Mouse (Mus musculus) midbrain, embryonic 11.5 days (tissue): ENCODE data around the gene Iffo1. TPM values are rescaled to one million over a fixed set of nuclear protein-coding genes. Genes with fewer than 3 reads are reported as not detected.

ENCODE experiments used
- ATAC-seq: fragments of 200-750 bp; cut with Nextera tagmentation; 2 replicates; pipeline ENCODE4 v1.8.0; 2017; ENCODE audit warnings: moderate TSS enrichment, moderate library complexity; ENCODE audit not compliant: low FRiP score
- DNase-seq: peaks from one replicate; pipeline ENCODE4 v3.0.0; 2015; ENCODE audit warnings: low spot score; ENCODE audit errors: missing footprints
- H3K27ac ChIP-seq: fragments of 300-500 bp; sonication (generic); 2 replicates; pipeline ENCODE4 v1.5.1; 2014; ENCODE audit warnings: low read depth, low read length
- H3K27me3 ChIP-seq: fragments of 300-500 bp; sonication (generic); 2 replicates; pipeline ENCODE4 v1.6.1; 2014; ENCODE audit warnings: mild to moderate bottlenecking, low read length, moderate library complexity, mixed read lengths; ENCODE audit not compliant: control insufficient read depth, insufficient read depth
- H3K36me3 ChIP-seq: fragments of 300-500 bp; sonication (generic); 2 replicates; pipeline ENCODE4 v1.6.1; 2014; ENCODE audit warnings: mild to moderate bottlenecking, low read length, moderate library complexity, mixed read lengths; ENCODE audit not compliant: control insufficient read depth, insufficient read depth
- H3K4me1 ChIP-seq: fragments of 300-500 bp; sonication (generic); 2 replicates; pipeline ENCODE4 v1.6.1; 2014; ENCODE audit warnings: low read length; ENCODE audit not compliant: control insufficient read depth, insufficient read depth
- H3K4me2 ChIP-seq: fragments of 300-500 bp; sonication (generic); 2 replicates; pipeline ENCODE4 v1.6.1; 2014; ENCODE audit warnings: mild to moderate bottlenecking, moderate library complexity
- H3K4me3 ChIP-seq: fragments of 300-500 bp; sonication (generic); 2 replicates; pipeline ENCODE4 v1.5.1; 2014; ENCODE audit warnings: low read depth, low read length
- H3K9ac ChIP-seq: fragments of 300-500 bp; sonication (generic); 2 replicates; pipeline ENCODE4 v1.6.1; 2014; ENCODE audit warnings: low read length
- H3K9me3 ChIP-seq: fragments of 300-500 bp; sonication (generic); 2 replicates; pipeline ENCODE4 v1.6.1; 2016; ENCODE audit warnings: low read length; ENCODE audit not compliant: control insufficient read depth
- WGBS: fragments of 180-500 bp; shearing (Covaris S2); extraction: QIAGEN DNeasy Blood & Tissue Kit; methylation state at CpG from one replicate; pipeline ENCODE4 v1.1.7; 2014; 5-methylcytosine and 5-hydroxymethylcytosine counted together
- microRNA-seq: library from miRNA; unstranded; fragments of <30 nt; microRNA quantifications from one replicate; pipeline ENCODE4, GENCODE M21; 2017
- polyA plus RNA-seq: library from polyadenylated mRNA; unstranded; fragments of >200 nt; fragmentation: Nextera tagmentation; extraction: Ambion mirVana; gene quantifications from 2 replicates; pipeline ENCODE4 v1.2.1, GENCODE M21; 2014

Iffo1 gene
- polyA plus RNA-seq, 1 experiment from 2014 or later, result 8.6 TPM

DNA sequence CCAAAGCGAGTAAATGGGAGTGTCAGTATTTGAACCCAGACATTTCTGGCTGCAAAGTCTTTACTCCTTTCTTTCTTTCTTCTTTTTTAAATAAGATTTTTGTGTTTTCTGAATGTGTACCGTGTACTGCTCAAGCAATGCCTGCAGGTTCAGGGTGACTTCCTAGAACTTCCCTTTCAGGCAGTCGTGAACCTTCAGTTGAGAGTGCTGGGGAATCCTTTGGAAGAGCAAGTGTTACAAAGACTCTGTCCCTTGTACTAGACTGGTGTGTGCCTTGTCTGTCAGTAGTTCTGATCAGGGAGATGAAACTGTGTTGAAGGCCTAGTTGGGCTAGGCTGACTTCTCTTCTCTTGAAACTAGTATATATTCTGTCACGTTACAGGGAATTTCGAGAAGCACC, 47.8 kb downstream of the Iffo1 start:
- Histone ChIP-seq H3K4me2 (peak overlapping the region; percentile 83), H3K9ac (peak overlapping the region; percentile 78), H3K36me3 (peaks cover 7% of the 10 kb centered on the region), H3K9me3 (no peaks in the 10 kb centered on the region), H3K27ac (no peak overlapping the region), H3K4me1 (peaks cover 15% of the 10 kb centered on the region), H3K4me3 (peak overlapping the region; percentile 72), H3K27me3 (no peaks in the 10 kb centered on the region)
- DNase-seq (no peak), ATAC-seq (no peak)
- 44% methylated on average over 5 of the region's 5 CpGs for WGBS

DNA sequence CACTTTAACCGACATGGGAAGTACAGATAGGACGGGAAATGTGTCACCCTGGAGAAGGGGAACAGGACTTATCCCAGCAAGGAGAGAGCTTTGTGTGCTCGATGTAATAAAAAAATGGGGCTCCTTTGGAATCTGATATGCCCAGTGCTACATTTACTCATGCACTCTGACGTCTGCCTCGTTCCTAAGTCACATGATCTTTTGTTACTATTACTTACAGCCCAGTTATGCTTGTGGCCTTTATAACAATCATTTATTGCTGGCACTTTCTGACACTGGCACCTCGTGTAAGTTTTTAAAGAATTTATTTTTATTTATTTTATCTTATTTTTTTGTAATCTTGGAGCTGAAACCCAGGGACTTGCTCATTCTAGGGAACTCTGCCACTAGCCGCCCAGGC, 48.3 kb downstream of the Iffo1 start:
- no peak overlapping the region for H3K4me3 ChIP-seq
- H3K36me3 ChIP-seq, result peaks cover 3% of the 10 kb centered on the region; the same call in 1 of the 2 replicates
- ATAC-seq (no peak), DNase-seq (no peak)
- 88% methylated on average over 7 of the region's 7 CpGs for whole genome bisulfite sequencing
- H3K4me2 ChIP-seq, result no peak overlapping the region
- H3K4me1 ChIP-seq, result peaks cover 15% of the 10 kb centered on the region
- H3K27me3 ChIP-seq, result no peaks in the 10 kb centered on the region
- H3K9me3 ChIP-seq, result no peaks in the 10 kb centered on the region
- H3K9ac ChIP-seq, result no peak overlapping the region
- no peak overlapping the region for H3K27ac ChIP-seq

DNA sequence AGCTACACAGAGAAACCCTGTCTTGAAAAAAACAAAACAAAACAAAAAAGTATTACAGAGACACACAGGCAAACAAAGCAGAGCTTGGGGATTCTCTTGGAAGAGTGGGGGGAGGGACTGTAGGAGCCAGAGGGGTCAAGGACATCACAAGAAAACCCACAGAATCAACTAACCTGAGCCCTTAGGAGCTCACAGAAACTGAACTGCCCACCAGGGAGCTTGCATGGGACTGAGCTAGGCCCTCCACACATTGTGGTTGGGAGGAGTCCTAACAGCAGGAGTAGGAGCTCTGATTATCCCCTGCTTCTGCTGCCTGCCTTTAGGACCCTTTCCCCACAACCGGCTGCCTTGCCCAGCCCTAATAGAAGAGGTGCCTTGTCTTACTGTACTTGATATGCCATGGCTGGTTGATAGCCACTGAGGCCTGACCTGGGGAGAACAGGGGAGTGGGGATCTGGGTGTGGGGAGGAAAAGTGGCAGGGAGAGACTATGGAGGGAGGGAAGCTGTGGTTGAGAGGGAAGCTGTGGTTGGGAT, 50.6 kb downstream of the Iffo1 start:
- ATAC-seq, result no peak
- Histone ChIP-seq H3K9ac (no peak overlapping the region), H3K27me3 (no peaks in the 10 kb centered on the region), H3K36me3 (no peaks in the 10 kb centered on the region), H3K4me3 (no peak overlapping the region), H3K4me1 (peaks cover 15% of the 10 kb centered on the region), H3K27ac (peak overlapping the region; percentile 62), H3K9me3 (no peaks in the 10 kb centered on the region), H3K4me2 (no peak overlapping the region)
- WGBS, result 24% methylated on average over 1 of the region's 1 CpGs
- peak; percentile 82 for DNase-seq

DNA sequence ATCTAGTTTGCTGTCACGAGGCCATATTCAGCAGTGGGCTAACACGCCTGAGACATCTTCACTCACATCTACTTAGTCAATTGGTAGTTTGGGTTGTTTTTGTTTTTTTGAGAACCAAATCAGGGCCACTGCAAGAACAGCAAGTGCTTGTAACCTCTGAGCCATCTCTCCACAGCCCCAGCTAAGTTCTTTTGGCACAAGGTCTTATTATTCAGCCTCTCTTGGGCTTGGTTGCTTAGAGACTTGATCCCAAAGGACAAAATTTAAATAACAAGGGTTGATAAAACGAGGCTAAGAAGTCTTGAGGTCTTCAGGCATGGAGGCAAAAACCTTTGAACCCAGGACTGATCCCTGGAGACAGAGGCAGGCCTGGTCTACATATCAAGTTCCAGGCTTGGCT, 51.3 kb downstream of the Iffo1 start:
- H3K36me3 ChIP-seq, result no peaks in the 10 kb centered on the region
- no peak overlapping the region; the same call in 1 of the 2 replicates for H3K27ac ChIP-seq
- H3K4me1 ChIP-seq, result peaks cover 15% of the 10 kb centered on the region
- WGBS, result 26% methylated on average over 3 of the region's 3 CpGs
- no peak overlapping the region for H3K4me3 ChIP-seq
- peak; percentile 87 for DNase-seq
- no peak overlapping the region for H3K4me2 ChIP-seq
- H3K27me3 ChIP-seq, result no peaks in the 10 kb centered on the region
- H3K9ac ChIP-seq, result no peak overlapping the region
- H3K9me3 ChIP-seq, result no peaks in the 10 kb centered on the region
- no peak for ATAC-seq

DNA sequence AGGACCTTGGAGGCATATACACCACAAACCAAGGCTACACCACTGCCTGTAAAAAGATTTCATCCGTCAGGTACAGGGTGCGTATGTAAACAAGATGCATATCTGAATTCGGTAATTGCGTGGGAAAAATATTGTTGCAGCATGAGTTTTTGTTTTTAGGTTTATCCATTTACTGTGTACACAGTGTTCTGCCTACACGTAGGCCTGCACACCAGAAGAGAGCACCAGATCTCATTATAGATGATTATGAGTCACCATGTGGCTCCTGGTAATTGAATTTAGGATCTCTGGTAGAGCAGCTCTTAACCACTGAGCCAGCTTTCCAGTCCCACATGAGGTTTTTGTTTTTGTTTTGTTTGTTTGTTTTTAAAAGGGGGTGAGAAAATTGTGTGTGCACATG, 52.1 kb downstream of the Iffo1 start:
- no peaks in the 10 kb centered on the region for H3K9me3 ChIP-seq
- ATAC-seq (no peak), DNase-seq (no peak)
- H3K9ac ChIP-seq, result no peak overlapping the region
- no peak overlapping the region for H3K4me3 ChIP-seq
- 86% methylated on average over 5 of the region's 5 CpGs for WGBS
- no peaks in the 10 kb centered on the region for H3K36me3 ChIP-seq
- H3K27me3 ChIP-seq, result no peaks in the 10 kb centered on the region
- H3K4me1 ChIP-seq, result peaks cover 15% of the 10 kb centered on the region
- H3K4me2 ChIP-seq, result no peak overlapping the region
- no peak overlapping the region for H3K27ac ChIP-seq

DNA sequence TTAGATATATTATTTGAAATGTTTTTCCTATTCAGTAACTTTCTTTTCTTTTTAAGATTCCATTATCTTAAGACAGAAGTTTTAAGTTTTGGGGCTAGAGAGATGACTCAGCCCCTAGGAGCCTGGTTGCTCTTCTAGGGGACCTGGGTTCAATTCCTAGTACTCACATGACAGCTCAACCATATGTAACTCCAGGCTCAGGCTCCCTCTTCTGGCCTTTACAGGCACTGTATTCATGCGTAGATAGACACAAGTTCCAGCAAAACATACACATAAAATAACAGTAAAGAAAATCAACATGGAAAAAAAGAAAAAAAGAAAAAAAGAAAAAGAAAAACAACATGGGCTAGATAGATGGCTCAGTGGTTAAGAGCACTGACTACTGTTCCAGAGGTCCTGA, 65.4 kb downstream of the Iffo1 start:
- H3K36me3 ChIP-seq, result no peaks in the 10 kb centered on the region
- no peak overlapping the region for H3K27ac ChIP-seq
- no peak overlapping the region for H3K9ac ChIP-seq
- H3K27me3 ChIP-seq, result no peaks in the 10 kb centered on the region; the same call in 1 of the 2 replicates
- no peak for DNase-seq
- H3K4me2 ChIP-seq, result no peak overlapping the region
- ATAC-seq, result no peak
- 83% methylated on average over 1 of the region's 1 CpGs for WGBS
- H3K4me1 ChIP-seq, result no peaks in the 10 kb centered on the region
- H3K4me3 ChIP-seq, result no peak overlapping the region
- no peaks in the 10 kb centered on the region for H3K9me3 ChIP-seq

Small RNA genes within 50 kb of the gene (microRNA-seq; reads per million reads assigned to microRNA genes)
- gene Mir3098 (2.1 reads per million, percentile 4 among the genes with 10 or more reads in this experiment), gene Mir7045 (0.76 reads per million)

Other genes with a start within 250 kb of the Iffo1 start
- 0.88 and 2.4 TPM in 2 replicates for gene Lag3, start 233.5 kb upstream of the Iffo1 start, polyA plus RNA-seq
- gene Ptms, start 225.1 kb upstream of the Iffo1 start, polyA plus RNA-seq, result 258 and 288 TPM in 2 replicates
- 430 and 435 TPM in 2 replicates for gene Mlf2, start 213.9 kb upstream of the Iffo1 start, polyA plus RNA-seq
- 105 and 112 TPM in 2 replicates for gene Cops7a, start 179.7 kb upstream of the Iffo1 start, polyA plus RNA-seq
- gene Pianp, start 148.5 kb upstream of the Iffo1 start, polyA plus RNA-seq, result 1.2 and 1.6 TPM in 2 replicates
- gene Zfp384, start 136.1 kb upstream of the Iffo1 start, polyA plus RNA-seq, result 9.3 and 9.9 TPM in 2 replicates
- 139 and 146 TPM in 2 replicates for gene Ing4, start 105.5 kb upstream of the Iffo1 start, polyA plus RNA-seq
- 9.2 and 10.8 TPM in 2 replicates for gene Acrbp, start 95.6 kb upstream of the Iffo1 start, polyA plus RNA-seq
- gene Lpar5, start 77.3 kb upstream of the Iffo1 start, polyA plus RNA-seq, result 0.11 TPM in 1 of 2 replicates, not detected in the other
- 96.9 and 99.3 TPM in 2 replicates for gene Chd4, start 49.3 kb upstream of the Iffo1 start, polyA plus RNA-seq
- gene Nop2, start 13.3 kb upstream of the Iffo1 start, polyA plus RNA-seq, result 55.1 and 58.4 TPM in 2 replicates
- gene Gapdh, start 21.2 kb downstream of the Iffo1 start, polyA plus RNA-seq, result 2,357 and 2,675 TPM in 2 replicates
- gene Ncapd2, start 46.5 kb downstream of the Iffo1 start, polyA plus RNA-seq, result 127 and 140 TPM in 2 replicates
- 200 and 208 TPM in 2 replicates for gene Mrpl51, start 46.6 kb downstream of the Iffo1 start, polyA plus RNA-seq
- 1.3 and 1.4 TPM in 2 replicates for gene Vamp1, start 70.3 kb downstream of the Iffo1 start, polyA plus RNA-seq
- gene Tapbpl, start 86.6 kb downstream of the Iffo1 start, polyA plus RNA-seq, result 1.2 and 1.6 TPM in 2 replicates
- 0.62 and 0.93 TPM in 2 replicates for gene Cd27, start 91.8 kb downstream of the Iffo1 start, polyA plus RNA-seq
- gene Tuba3a, start 140.8 kb downstream of the Iffo1 start, polyA plus RNA-seq, result 0.08 TPM in 1 of 2 replicates, not detected in the other
- 18.0 and 19.7 TPM in 2 replicates for gene Ltbr, start 168.6 kb downstream of the Iffo1 start, polyA plus RNA-seq
- 0.33 and 0.77 TPM in 2 replicates for gene Scnn1a, start 175.4 kb downstream of the Iffo1 start, polyA plus RNA-seq
- gene Tnfrsf1a, start 204.1 kb downstream of the Iffo1 start, polyA plus RNA-seq, result 19.0 and 19.2 TPM in 2 replicates
- not detected in 2 replicates for gene Plekhg6, start 235.6 kb downstream of the Iffo1 start, polyA plus RNA-seq